Mouse (Mus musculus): ENCODE measurements around the gene 9430015G10Rik.
A peak's percentile ranks its signal among the peaks of the same experiment; 100 is the strongest.

Gene 9430015G10Rik

GRCm38 (mm10) chr4:156109570-156110331 lies at the start of gene 9430015G10Rik:
9430015G10Rik (plus strand) TSS chr4:156109982.
- DNase-seq (ENCODE audit: low spot score), result peak; percentile 99

GRCm38 (mm10) chr4:156063861-156064509 lies 45.8 kb upstream of the 9430015G10Rik start:
- DNase-seq (ENCODE audit: low spot score), result peak; percentile 55

- DNase-seq (ENCODE audit: low spot score), result no peak
Measured at GRCm38 (mm10) chr4:156064510-156064897, 45.3 kb upstream of the 9430015G10Rik start.

GRCm38 (mm10) chr4:156065156-156065894 lies 44.5 kb upstream of the 9430015G10Rik start:
- no peak for DNase-seq (ENCODE audit: low spot score)

GRCm38 (mm10) chr4:156067256-156067949 lies 42.4 kb upstream of the 9430015G10Rik start:
- DNase-seq (ENCODE audit: low spot score), result no peak

GRCm38 (mm10) chr4:156069701-156070100 lies 40.1 kb upstream of the 9430015G10Rik start:
- no peak for DNase-seq (ENCODE audit: low spot score)

- DNase-seq (ENCODE audit: low spot score), result no peak
Measured at GRCm38 (mm10) chr4:156070276-156070675, 39.5 kb upstream of the 9430015G10Rik start.

GRCm38 (mm10) chr4:156070716-156071115 lies 39.1 kb upstream of the 9430015G10Rik start:
- no peak for DNase-seq (ENCODE audit: low spot score)

- DNase-seq (ENCODE audit: low spot score), result no peak
Measured at GRCm38 (mm10) chr4:156076911-156077382, 32.8 kb upstream of the 9430015G10Rik start.

- peak; percentile 57 for DNase-seq (ENCODE audit: low spot score)
Measured at GRCm38 (mm10) chr4:156077499-156078301, 32.1 kb upstream of the 9430015G10Rik start.

- no peak for DNase-seq (ENCODE audit: low spot score)
Measured at GRCm38 (mm10) chr4:156082621-156083234, 27.1 kb upstream of the 9430015G10Rik start.

- no peak for DNase-seq (ENCODE audit: low spot score)
Measured at GRCm38 (mm10) chr4:156083348-156083747, 26.4 kb upstream of the 9430015G10Rik start.

- DNase-seq (ENCODE audit: low spot score), result no peak
Measured at GRCm38 (mm10) chr4:156084096-156084879, 25.5 kb upstream of the 9430015G10Rik start.

GRCm38 (mm10) chr4:156085256-156085655 lies 24.5 kb upstream of the 9430015G10Rik start:
- DNase-seq (ENCODE audit: low spot score), result no peak

GRCm38 (mm10) chr4:156087398-156088087 lies 22.2 kb upstream of the 9430015G10Rik start:
- no peak for DNase-seq (ENCODE audit: low spot score)

GRCm38 (mm10) chr4:156091236-156091635 lies 18.5 kb upstream of the 9430015G10Rik start:
- no peak for DNase-seq (ENCODE audit: low spot score)

- DNase-seq (ENCODE audit: low spot score), result no peak
Measured at GRCm38 (mm10) chr4:156092765-156093164, 17.0 kb upstream of the 9430015G10Rik start.

- DNase-seq (ENCODE audit: low spot score), result no peak
Measured at GRCm38 (mm10) chr4:156093758-156094157, 16.0 kb upstream of the 9430015G10Rik start.

- DNase-seq (ENCODE audit: low spot score), result no peak
Measured at GRCm38 (mm10) chr4:156096191-156096590, 13.6 kb upstream of the 9430015G10Rik start.

Data from retina, embryonic 14.5 days (tissue).